17 mouse cellular contexts compared by ENCODE assay signal in the genomic region with DNA sequence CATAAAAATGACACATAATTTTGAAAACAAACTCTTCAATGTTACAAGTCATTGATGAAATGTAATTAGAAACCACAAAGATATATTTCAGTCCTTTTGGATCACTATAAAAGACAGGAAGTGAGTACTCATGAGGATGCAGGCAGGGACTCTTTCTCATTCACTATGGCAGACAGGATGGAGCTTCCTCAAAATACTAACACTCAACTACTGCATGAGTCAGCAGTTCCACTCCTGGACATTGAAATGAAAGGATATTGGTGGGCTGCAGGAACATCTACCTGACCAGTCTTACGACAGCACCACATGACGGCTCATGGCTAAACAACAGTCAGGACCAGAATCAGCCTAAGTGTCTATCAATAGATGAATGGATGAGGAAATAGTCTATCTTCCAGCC.
"Had no signal": no experiment of that assay in that cellular context is flagged by ENCODE, and none has a peak within 500 bp of the region (broad histone marks: within the 10 kb centered on the region; RNA-seq: fewer than 3 reads in every experiment).

No protein-coding gene starts in this region.

- H3K9me3 ChIP-seq: limb, embryonic 12.5 days; limb, embryonic 15.5 days had no signal

- H3K4me2 ChIP-seq: limb, embryonic 12.5 days; limb, embryonic 15.5 days; liver, embryonic 11.5 days; lung, embryonic 14.5 days; midbrain, embryonic 11.5 days had no signal

- H3K27ac ChIP-seq: kidney, postnatal 0 days; left cerebral cortex, adult 2 months; limb, embryonic 12.5 days; limb, embryonic 15.5 days; liver, embryonic 14.5 days; macrophage had no signal

- H3K27me3 ChIP-seq: limb, embryonic 12.5 days; limb, embryonic 15.5 days had no signal

- DNase-seq: kidney, postnatal 36 days; layer of hippocampus, postnatal 36 days; left cerebral cortex, postnatal 4 days; liver, postnatal 0 days; lung, embryonic 14.5 days; midbrain, embryonic 14.5 days; thymus, adult 18-20 months; thymus, postnatal 14 days had no signal

- ATAC-seq: liver, postnatal 0 days; lung, postnatal 0 days had no signal

- H3K4me1 ChIP-seq: limb, embryonic 12.5 days; limb, embryonic 15.5 days had no signal

- H3K9ac ChIP-seq: limb, embryonic 12.5 days; limb, embryonic 15.5 days; liver, embryonic 14.5 days; liver, postnatal 0 days; lung, embryonic 14.5 days had no signal

- H3K4me3 ChIP-seq: left cerebral cortex, adult 2 months; limb, embryonic 12.5 days; limb, embryonic 15.5 days had no signal
